Mouse (Mus musculus) telencephalon, adult 2 months (tissue): ENCODE data around the gene Gfpt2.

Experiments
- DNase-seq: peaks from one replicate; pipeline ENCODE4 v3.0.0-alpha.2; 2011; ENCODE audit warnings: low read depth, low spot score

Gene Gfpt2

GRCm38 (mm10) chr11:49879950-49880642 lies 86.1 kb downstream of the Gfpt2 start:
- peak; percentile 32 for DNase-seq

- DNase-seq: no peak
Measured at GRCm38 (mm10) chr11:49883394-49883793, 89.4 kb downstream of the Gfpt2 start.
